Mouse (Mus musculus) thymus, adult 2 months (tissue): ENCODE measurements at regions not wholly inside any gene's neighbourhood (a gene's known extent, or its start where the extent isn't known, plus 50 kb on each side); places are given as distances from the start of the nearest gene placed in this dataset.

Source experiments
- DNase-seq: peaks from one replicate; pipeline ENCODE4 v3.0.0; 2021
- H3K27ac ChIP-seq: fragments of 200-500 bp; 2 replicates; pipeline ENCODE4 v1.5.1; 2012; ENCODE audit warnings: low read length, control low read depth; ENCODE audit not compliant: control insufficient read depth, insufficient read depth
- H3K27me3 ChIP-seq: fragments of 200-500 bp; 2 replicates; pipeline ENCODE4 v1.6.1; 2012; ENCODE audit warnings: mild to moderate bottlenecking, low read length, moderate library complexity, mixed read lengths; ENCODE audit not compliant: control insufficient read depth, insufficient read depth
- H3K36me3 ChIP-seq: fragments of 200-500 bp; 2 replicates; pipeline ENCODE4 v1.6.1; 2012; ENCODE audit warnings: mild to moderate bottlenecking, low read length, moderate library complexity; ENCODE audit not compliant: control insufficient read depth, insufficient read depth
- H3K4me1 ChIP-seq: fragments of 200-500 bp; replicated peaks from 2 replicates; pipeline ENCODE4 v1.6.1; 2012; ENCODE audit warnings: low read length; ENCODE audit not compliant: control insufficient read depth, insufficient read depth
- H3K4me3 ChIP-seq: fragments of 200-500 bp; 2 replicates; pipeline ENCODE4 v1.5.1; 2012; ENCODE audit warnings: mild to moderate bottlenecking, low read length, control low read depth, moderate library complexity; ENCODE audit not compliant: control insufficient read depth, insufficient read depth
- CTCF ChIP-seq: fragments of 200-500 bp; IDR thresholded peaks from 2 replicates; pipeline ENCODE4 v1.5.1; 2012; ENCODE audit warnings: mild to moderate bottlenecking, control low read depth, low read length, moderate library complexity, borderline replicate concordance; ENCODE audit not compliant: control insufficient read depth, poor library complexity, insufficient read depth; ENCODE audit errors: extremely low read depth
- POLR2A ChIP-seq: fragments of 200-500 bp; IDR thresholded peaks from 2 replicates; pipeline ENCODE4 v1.6.1; 2012; ENCODE audit warnings: mild to moderate bottlenecking, low read length, control low read depth, moderate library complexity; ENCODE audit not compliant: control insufficient read depth, poor library complexity, insufficient read depth; ENCODE audit errors: extremely low read depth
- WGBS: fragments of 180-500 bp; shearing (Covaris S2); methylation state at CpG from one replicate; pipeline ENCODE4 v1.1.7; 2018; 5-methylcytosine and 5-hydroxymethylcytosine counted together

DNA sequence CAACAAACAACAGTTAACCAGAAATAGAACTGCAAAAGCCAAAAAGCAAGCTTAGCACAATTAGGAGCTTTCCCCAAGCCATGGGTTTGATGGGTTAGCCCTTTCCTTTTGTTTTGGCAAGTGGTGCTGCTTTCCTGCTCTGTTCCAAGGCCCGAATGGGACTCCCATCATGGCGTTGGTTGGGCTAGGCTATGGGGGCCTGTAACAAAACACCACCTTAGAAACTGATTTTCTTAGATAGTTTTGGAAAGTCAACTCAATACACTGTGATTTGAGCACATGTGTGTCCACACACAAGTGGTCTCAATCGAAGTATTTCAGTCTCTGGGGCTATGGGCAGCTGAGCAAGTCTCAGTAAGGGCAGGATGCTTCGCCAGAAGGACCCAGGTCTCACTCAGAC is 470.5 kb upstream of the Kif2a start:
- Histone ChIP-seq H3K36me3 (no peaks in the 10 kb centered on the region), H3K27me3 (no peaks in the 10 kb centered on the region), H3K27ac (no peak overlapping the region), H3K4me1 (no peaks in the 10 kb centered on the region), H3K4me3 (no peak overlapping the region)
- TF ChIP-seq CTCF (no peak), POLR2A (no peak)
- no peak for DNase-seq
- 91% methylated on average over 4 of the region's 4 CpGs for WGBS

- WGBS: 92% methylated on average over 7 of the region's 7 CpGs
- H3K4me1 ChIP-seq: no peaks in the 10 kb centered on the region
Observed at GRCm38 (mm10) chr13:107491423-107491822, 469.5 kb upstream of the Kif2a start.

GRCm38 (mm10) chr13:107485400-107486017 is 463.6 kb upstream of the Kif2a start:
- H3K27ac ChIP-seq: no peak overlapping the region
- DNase-seq: no peak
- H3K4me3 ChIP-seq: no peak overlapping the region
- no peak for TF ChIP-seq POLR2A
- no peak for TF ChIP-seq CTCF
- H3K36me3 ChIP-seq: no peaks in the 10 kb centered on the region
- H3K27me3 ChIP-seq: no peaks in the 10 kb centered on the region
- H3K4me1 ChIP-seq: no peaks in the 10 kb centered on the region
- WGBS: 92% methylated on average over 4 of the region's 4 CpGs

More at GRCm38 (mm10) chr13:107491423-107491822, 469.5 kb upstream of the Kif2a start:
- no peaks in the 10 kb centered on the region for H3K36me3 ChIP-seq
- no peak for DNase-seq
- H3K27ac ChIP-seq: no peak overlapping the region
- TF ChIP-seq POLR2A (no peak), CTCF (no peak)
- H3K4me3 ChIP-seq: no peak overlapping the region
- H3K27me3 ChIP-seq: no peaks in the 10 kb centered on the region

DNA sequence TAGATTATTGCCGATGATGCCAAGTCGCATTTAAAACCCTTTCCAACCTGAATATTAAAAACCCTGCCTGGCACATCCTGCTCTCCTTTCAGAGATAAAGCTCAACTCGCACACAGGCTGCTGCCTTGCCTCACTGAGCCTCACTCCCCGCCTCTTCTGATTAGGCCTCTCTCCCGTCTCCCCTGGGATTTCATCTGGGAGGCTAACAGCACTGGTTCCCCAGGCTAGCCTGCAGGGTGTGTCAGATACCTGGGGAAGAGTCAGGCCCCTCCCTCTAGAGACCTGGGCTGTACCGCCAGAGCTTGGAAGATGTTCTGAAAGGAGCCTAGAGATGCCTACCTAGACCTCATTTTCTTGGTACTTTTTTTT is 462.7 kb upstream of the Kif2a start:
- no peak overlapping the region for H3K27ac ChIP-seq
- TF ChIP-seq POLR2A (no peak), CTCF (no peak)
- no peaks in the 10 kb centered on the region for H3K27me3 ChIP-seq
- DNase-seq: no peak
- no peak overlapping the region for H3K4me3 ChIP-seq
- H3K36me3 ChIP-seq: no peaks in the 10 kb centered on the region
- 89% methylated on average over 6 of the region's 6 CpGs for WGBS
- no peaks in the 10 kb centered on the region for H3K4me1 ChIP-seq

DNA sequence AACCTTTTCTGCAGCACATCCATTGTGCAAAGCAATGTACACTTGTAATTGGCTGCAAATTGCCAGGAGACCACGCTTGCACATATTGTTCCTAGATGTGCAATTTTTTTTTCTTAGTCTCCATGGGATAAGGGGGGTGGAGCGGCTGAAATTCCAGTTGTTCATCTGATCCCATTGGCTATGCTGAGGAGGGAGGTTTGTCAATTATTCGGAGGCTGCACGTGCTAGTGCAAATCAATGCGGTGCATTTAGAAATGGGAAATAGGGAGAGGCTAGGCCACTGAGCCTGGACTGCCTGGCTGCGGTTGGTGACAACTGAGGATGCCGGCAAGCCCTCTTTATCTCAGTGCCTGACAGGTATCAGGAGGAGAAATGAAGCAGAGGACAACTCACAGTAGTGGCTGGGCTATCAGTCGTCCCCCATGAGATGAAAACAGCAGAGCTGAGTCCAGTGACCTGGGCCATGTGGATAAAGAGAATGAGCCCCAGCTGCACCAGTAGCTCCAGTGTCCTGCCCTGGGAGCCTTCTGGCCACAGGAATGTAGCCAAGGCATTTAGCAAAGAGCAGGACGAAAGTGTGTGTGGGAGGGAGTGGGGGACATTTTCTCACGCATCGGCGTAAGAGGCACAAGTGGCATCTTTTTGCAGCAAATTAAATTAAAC is 462.2 kb upstream of the Kif2a start:
- 87% methylated on average over 12 of the region's 12 CpGs for WGBS
- Histone ChIP-seq H3K4me3 (no peak overlapping the region), H3K36me3 (no peaks in the 10 kb centered on the region), H3K4me1 (no peaks in the 10 kb centered on the region), H3K27me3 (no peaks in the 10 kb centered on the region), H3K27ac (no peak overlapping the region)
- DNase-seq: no peak
- TF ChIP-seq POLR2A: no peak
- no peak for TF ChIP-seq CTCF

DNA sequence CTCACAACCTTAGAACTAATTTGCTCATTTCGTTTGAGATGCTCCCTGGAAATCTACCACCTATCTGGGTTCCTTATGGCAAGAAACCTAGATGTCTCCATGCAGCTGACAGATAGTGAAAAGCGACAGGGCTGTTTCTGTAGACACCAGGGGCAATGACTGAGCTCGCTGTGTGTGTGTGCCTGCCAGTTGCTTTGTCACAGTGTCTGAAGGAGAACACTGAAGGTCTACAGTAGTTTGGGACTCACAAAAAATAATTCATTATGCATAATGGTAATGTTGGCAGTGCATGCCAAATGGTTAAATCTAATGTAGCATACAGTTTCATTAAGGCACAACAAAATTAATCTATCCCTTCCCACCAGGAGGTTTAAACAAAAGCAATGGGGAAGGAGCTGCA is 453.2 kb upstream of the Kif2a start:
- Histone ChIP-seq H3K27me3 (no peaks in the 10 kb centered on the region), H3K4me3 (no peak overlapping the region), H3K27ac (no peak overlapping the region), H3K4me1 (no peaks in the 10 kb centered on the region), H3K36me3 (no peaks in the 10 kb centered on the region)
- TF ChIP-seq CTCF (no peak), POLR2A (no peak)
- no peak for DNase-seq
- 90% methylated on average over 3 of the region's 3 CpGs for WGBS
